Mouse (Mus musculus) erythroblast, embryonic 14.5 days (primary cell): ENCODE measurements around the gene Baiap2l1. TPM values are rescaled to one million over a fixed set of nuclear protein-coding genes. Genes with fewer than 3 reads are reported as not detected.

ENCODE experiments used
- H3K27me3 ChIP-seq: 2 replicates; pipeline ENCODE4 v1.6.1; 2012; ENCODE audit warnings: inconsistent platforms; ENCODE audit not compliant: control insufficient read depth
- H3K36me3 ChIP-seq: 2 replicates; pipeline ENCODE4 v1.6.1; 2012; ENCODE audit warnings: mild to moderate bottlenecking, inconsistent platforms; ENCODE audit not compliant: control insufficient read depth
- H3K4me1 ChIP-seq: 2 replicates; pipeline ENCODE4 v1.6.1; 2012; ENCODE audit warnings: inconsistent platforms; ENCODE audit not compliant: control insufficient read depth
- H3K4me3 ChIP-seq: replicated peaks from 2 replicates; pipeline ENCODE3; 2012; ENCODE audit warnings: moderate library complexity, mild to moderate bottlenecking, inconsistent platforms
- H3K9me3 ChIP-seq: 2 replicates; pipeline ENCODE4 v1.6.1; 2012; ENCODE audit warnings: low read length, inconsistent platforms, mixed read lengths; ENCODE audit not compliant: control insufficient read depth
- GATA1 ChIP-seq: IDR thresholded peaks from 2 replicates; pipeline ENCODE4 v1.6.1; 2012; ENCODE audit warnings: low read length, inconsistent platforms, mixed read lengths
- TAL1 ChIP-seq: IDR thresholded peaks from 3 replicates; pipeline ENCODE4 v1.6.1; 2012; ENCODE audit warnings: low read length, inconsistent platforms, mixed read lengths
- polyA plus RNA-seq: library from polyadenylated mRNA; stranded (reverse); fragments of >175 nt; gene quantifications from 2 replicates; pipeline ENCODE4 v1.2.3, GENCODE M21; 2012

Baiap2l1 gene
- polyA plus RNA-seq, 1 experiment = not detected

DNA sequence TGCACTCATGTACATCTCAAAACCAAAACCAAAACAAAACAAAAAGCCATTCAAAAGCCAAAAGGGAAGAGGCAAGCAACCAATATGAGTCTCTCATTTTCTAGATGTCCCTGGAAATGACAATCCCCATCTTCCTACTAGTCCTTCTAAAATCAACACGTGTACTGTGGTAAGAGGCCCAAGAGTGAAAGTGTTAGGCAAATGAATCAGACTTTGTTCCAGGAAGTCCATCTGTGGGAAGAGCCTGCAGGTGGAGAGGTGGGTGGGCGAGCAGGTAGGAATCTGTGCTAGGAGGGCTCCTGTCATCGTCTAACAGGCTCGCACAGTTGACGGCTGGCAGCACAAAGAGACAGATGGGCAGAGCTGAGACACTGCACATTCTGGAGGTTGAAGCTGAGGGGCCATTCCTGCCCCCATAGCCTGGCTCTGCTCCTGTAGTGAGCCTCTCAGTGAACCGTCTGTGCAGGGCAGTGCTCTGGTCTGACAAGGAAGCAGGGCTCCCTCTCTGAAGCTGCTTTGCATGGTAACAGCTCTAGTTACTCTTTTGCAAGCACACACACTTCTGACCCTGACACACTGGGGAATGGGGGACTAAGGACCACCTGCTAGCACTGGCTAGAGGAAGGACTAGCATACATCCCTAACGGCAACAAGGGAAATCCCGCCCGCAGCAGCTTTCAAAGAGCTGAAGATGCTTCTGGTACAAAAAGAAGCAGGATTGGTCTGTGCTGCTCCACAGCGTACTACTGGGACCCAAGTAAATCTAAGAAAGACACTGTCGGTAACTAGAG, 75.2 kb downstream of the Baiap2l1 start:
- no peaks in the 10 kb centered on the region for H3K9me3 ChIP-seq
- no peaks in the 10 kb centered on the region for H3K4me1 ChIP-seq
- H3K4me3 ChIP-seq = no peak overlapping the region
- TF ChIP-seq GATA1 (no peak), TAL1 (no peak)
- no peaks in the 10 kb centered on the region for H3K27me3 ChIP-seq
- peaks cover 2% of the 10 kb centered on the region; the same call in 1 of the 2 replicates for H3K36me3 ChIP-seq

DNA sequence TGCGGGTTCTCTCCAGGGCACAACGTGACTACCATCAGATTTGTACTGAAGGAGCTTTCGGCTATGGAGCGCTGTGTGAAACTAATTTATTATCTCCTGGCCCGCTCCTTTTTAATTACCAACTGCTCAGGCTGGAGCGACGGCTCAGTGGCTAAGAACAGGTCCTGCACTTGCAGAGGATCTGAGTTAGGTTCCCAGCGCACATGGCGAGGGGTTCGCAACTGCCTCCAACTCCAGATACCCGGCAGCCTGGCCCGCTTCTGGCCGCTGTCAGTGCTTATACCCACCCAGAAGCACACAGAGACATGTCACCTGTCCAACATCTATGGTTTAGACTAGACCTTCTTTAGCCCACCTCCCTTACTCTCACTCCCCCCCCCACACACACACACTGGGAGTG, 78.0 kb downstream of the Baiap2l1 start:
- H3K9me3 ChIP-seq = no peaks in the 10 kb centered on the region
- H3K36me3 ChIP-seq = peaks cover 2% of the 10 kb centered on the region; the same call in 1 of the 2 replicates
- TF ChIP-seq TAL1 (no peak), GATA1 (no peak)
- no peaks in the 10 kb centered on the region for H3K4me1 ChIP-seq
- H3K4me3 ChIP-seq = no peak overlapping the region
- no peaks in the 10 kb centered on the region for H3K27me3 ChIP-seq

DNA sequence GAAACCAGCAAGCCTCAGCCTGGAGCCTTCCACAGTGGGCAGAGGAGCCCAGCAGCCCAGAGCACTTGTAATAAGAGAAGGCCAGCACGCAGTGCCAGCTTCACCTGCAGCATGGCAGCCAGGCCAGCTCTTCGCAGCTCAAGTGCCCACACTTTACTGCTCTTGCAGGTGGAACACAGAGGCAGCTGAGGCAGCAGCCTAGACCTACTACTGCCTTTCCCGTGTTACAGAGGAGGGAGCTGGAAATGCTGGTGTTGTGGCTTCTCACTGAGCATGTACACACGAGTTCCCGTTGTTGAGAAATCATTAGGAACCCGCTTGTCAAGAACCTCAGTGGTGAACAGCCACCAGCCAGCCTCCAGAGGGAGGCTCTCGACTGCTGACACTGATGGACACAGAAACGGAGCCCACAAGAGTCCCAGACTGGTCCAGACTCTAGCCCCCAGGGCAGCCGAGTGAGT, 78.8 kb downstream of the Baiap2l1 start:
- H3K27me3 ChIP-seq = no peaks in the 10 kb centered on the region
- H3K4me1 ChIP-seq = no peaks in the 10 kb centered on the region
- no peak overlapping the region for H3K4me3 ChIP-seq
- H3K9me3 ChIP-seq = no peaks in the 10 kb centered on the region
- H3K36me3 ChIP-seq = peaks cover 2% of the 10 kb centered on the region; the same call in 1 of the 2 replicates
- TF ChIP-seq GATA1 (no peak), TAL1 (no peak)

DNA sequence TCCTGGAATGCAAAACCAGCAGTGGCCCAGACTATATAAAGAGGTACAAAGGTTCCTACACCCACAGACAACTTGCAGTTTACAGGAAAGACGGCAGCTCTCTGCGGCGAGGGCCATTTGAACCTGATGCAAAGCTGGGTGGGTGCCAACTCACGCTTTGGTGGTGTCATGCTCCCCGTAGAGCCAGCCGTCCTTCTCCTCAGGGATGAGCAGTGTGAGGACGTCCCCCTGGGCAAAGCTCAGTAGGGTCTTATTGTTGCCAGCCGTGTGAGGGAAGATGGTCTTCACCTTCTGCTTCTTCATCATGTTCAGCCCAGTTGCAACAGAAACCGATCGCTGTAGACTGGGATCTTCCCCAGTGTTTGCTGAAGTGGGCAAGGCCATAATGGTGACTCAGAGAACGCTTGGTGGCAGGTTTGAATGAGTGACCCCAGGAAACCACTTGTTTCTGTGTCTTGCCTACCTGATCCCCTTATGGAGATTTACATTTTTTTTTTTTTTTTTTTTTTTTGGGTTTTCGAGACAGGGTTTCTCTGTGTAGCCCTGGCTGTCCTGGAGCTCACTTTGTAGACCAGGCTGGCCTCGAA, 79.4 kb downstream of the Baiap2l1 start:
- Histone ChIP-seq H3K4me3 (no peak overlapping the region), H3K9me3 (no peaks in the 10 kb centered on the region), H3K27me3 (no peaks in the 10 kb centered on the region), H3K4me1 (no peaks in the 10 kb centered on the region), H3K36me3 (peaks cover 2% of the 10 kb centered on the region; the same call in 1 of the 2 replicates)
- TF ChIP-seq TAL1 (no peak), GATA1 (no peak)

DNA sequence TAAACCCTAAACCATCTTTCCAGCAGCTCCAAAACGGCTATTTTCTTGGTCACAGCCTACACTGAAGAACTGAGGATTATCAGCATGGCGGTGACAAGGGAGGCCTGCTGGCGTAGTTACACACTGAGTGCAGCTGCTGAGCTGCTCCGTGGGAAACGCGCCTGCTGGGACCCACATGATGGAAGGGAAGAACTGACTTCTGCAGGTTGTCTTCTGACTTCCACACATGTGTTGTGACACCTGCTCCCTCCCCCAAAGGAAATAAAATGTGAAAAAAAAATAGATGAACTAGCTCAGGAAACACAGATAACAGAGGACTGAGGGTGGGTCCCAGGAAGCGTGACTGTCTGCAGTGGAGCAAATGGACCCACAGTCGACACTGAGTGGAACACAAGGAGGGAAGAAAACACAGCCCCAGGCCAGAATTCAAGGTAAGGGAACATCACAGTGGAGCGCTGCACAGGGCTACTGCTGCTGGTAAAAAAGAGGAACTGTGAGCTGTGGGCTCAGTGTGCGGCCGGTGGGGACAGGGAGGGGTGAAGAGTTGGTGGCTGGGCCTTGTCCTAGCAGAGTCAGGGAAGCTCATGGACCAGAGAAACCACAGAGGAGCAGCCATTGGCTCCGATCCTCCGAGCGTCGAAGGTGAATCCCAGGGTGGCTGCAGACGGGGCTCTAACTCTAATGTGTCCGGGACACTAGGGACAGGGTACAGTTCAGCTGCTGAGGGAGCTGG, 80.8 kb downstream of the Baiap2l1 start:
- no peak for TF ChIP-seq TAL1
- no peak for TF ChIP-seq GATA1
- H3K9me3 ChIP-seq = no peaks in the 10 kb centered on the region
- H3K4me1 ChIP-seq = no peaks in the 10 kb centered on the region
- H3K27me3 ChIP-seq = no peaks in the 10 kb centered on the region
- H3K36me3 ChIP-seq = peaks cover 2% of the 10 kb centered on the region; the same call in 1 of the 2 replicates
- no peak overlapping the region for H3K4me3 ChIP-seq

DNA sequence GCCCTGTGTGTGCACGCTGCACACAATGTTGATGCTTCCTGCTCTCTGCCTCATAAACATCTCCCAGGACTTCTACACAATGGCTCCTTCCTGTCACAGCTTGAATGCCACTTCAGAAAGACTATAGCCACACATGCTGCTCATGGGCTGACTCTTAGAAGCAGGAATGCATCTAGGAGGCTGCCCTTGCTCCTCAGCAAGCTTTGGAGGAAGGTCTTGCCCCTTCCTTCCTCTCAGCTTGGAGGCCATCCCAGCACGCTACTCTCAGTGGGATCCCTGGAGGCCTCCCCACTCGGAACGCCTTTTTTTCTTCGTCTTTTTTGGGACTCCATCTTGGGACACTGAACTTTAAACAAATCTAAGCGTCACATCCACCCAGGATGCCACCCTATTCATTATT, 83.0 kb downstream of the Baiap2l1 start:
- Histone ChIP-seq H3K27me3 (no peaks in the 10 kb centered on the region), H3K9me3 (no peaks in the 10 kb centered on the region), H3K36me3 (peaks cover 2% of the 10 kb centered on the region; the same call in 1 of the 2 replicates), H3K4me1 (peaks cover 13% of the 10 kb centered on the region), H3K4me3 (no peak overlapping the region)
- no peak for TF ChIP-seq GATA1
- TF ChIP-seq TAL1 = no peak

DNA sequence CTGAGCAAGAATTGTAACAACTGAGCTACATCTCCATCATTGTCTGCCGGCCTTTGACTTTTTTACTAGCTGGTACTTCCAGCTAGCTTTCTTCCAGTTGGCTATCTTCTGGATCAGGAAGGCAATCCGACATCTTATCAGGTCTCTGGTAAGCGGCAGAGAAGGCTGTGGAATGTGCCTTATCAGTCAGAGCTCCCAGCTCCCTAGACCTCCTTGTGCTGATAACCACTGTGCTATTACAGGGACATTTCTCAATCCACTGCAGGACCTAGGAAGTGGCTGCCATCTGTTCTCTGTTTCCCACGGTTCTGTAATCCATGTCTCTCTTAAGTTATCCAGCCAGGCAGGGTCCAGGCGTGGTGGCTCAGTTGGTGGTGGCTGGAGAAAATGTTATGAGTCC, 86.1 kb downstream of the Baiap2l1 start:
- Histone ChIP-seq H3K9me3 (no peaks in the 10 kb centered on the region), H3K27me3 (no peaks in the 10 kb centered on the region), H3K4me3 (no peak overlapping the region), H3K36me3 (no peaks in the 10 kb centered on the region; the same call in 1 of the 2 replicates), H3K4me1 (peaks cover 13% of the 10 kb centered on the region)
- no peak for TF ChIP-seq GATA1
- TF ChIP-seq TAL1 = no peak

DNA sequence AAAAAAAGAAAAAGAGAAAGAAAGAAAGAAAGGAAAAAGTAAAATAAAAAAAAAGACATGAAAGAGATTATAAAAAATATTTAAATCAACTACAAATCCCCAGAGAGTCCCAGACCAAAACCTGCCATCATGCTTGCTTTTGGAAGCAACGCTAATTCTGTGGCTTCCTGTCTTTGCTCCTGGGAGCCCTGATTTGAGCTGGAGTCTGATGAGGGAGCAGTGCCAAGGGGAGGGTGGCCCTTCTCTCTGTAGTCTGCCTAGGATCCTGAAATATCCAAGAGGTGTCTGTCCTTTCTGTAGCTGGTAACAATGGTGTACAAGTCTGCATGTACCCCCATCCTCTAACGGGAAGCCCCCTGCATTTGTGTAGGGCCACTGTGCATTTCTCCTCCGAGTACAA, 86.8 kb downstream of the Baiap2l1 start:
- TF ChIP-seq TAL1 (no peak), GATA1 (no peak)
- peaks cover 6% of the 10 kb centered on the region for H3K36me3 ChIP-seq
- H3K4me1 ChIP-seq = peaks cover 13% of the 10 kb centered on the region
- H3K27me3 ChIP-seq = no peaks in the 10 kb centered on the region
- no peaks in the 10 kb centered on the region for H3K9me3 ChIP-seq
- H3K4me3 ChIP-seq = no peak overlapping the region

DNA sequence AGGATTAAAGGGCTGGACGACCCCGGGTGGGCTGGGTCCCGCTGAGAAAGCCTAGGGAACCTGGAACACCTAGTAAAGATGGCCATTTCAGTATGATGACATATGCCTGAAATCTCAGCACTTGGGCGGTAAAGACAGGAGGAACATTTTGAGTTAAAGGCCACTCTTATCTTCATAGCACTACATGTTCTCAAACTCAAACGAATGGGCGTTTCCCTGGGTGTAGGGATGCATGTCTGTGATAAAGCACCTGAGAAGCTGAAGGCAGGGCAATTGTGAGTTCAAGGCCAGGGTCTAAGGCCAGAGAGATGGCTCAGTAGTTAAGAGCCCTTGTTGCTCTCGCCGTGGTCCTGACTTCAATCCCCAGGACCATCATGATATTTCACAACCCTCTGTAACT, 87.5 kb downstream of the Baiap2l1 start:
- Histone ChIP-seq H3K9me3 (no peaks in the 10 kb centered on the region), H3K27me3 (no peaks in the 10 kb centered on the region), H3K36me3 (peaks cover 6% of the 10 kb centered on the region), H3K4me1 (peaks cover 13% of the 10 kb centered on the region), H3K4me3 (no peak overlapping the region)
- TF ChIP-seq GATA1 (no peak), TAL1 (no peak)
